Mouse (Mus musculus) urinary bladder, adult 2 months (tissue): Measurements from ENCODE around the gene Arpc1a. TPM values are rescaled to one million over a fixed set of nuclear protein-coding genes. Genes with fewer than 3 reads are reported as not detected.
A peak's percentile ranks its signal among the peaks of the same experiment; 100 is the strongest.
"Not testable (repeated sequence)": the region's sequence is repeated elsewhere in the genome, so short reads cannot be mapped to it uniquely, and the experiment has no call there.

Source experiments
- DNase-seq: peaks from one replicate; pipeline ENCODE4 v3.0.0; 2022; ENCODE audit warnings: low spot score
- polyA plus RNA-seq: library from polyadenylated mRNA; depleted of rRNA; stranded (reverse); fragments of >200 nt; gene quantifications from 2 replicates; pipeline ENCODE4 v1.2.3, GENCODE M21; 2012; rRNA removed

Arpc1a gene
- 284 and 341 TPM in 2 replicates for polyA plus RNA-seq

- peak; percentile 86 for DNase-seq
Observed at GRCm38 (mm10) chr5:145083632-145084451, at the start of gene Arpc1a, which contains the start of gene Kpna7. Gene Arpc1a (plus strand): TSS chr5:145083830. Gene Kpna7 (minus strand): TSS chr5:145084030.

- no peak for DNase-seq
Observed at GRCm38 (mm10) chr5:145041628-145042027, 42.0 kb upstream of the Arpc1a start.

DNA sequence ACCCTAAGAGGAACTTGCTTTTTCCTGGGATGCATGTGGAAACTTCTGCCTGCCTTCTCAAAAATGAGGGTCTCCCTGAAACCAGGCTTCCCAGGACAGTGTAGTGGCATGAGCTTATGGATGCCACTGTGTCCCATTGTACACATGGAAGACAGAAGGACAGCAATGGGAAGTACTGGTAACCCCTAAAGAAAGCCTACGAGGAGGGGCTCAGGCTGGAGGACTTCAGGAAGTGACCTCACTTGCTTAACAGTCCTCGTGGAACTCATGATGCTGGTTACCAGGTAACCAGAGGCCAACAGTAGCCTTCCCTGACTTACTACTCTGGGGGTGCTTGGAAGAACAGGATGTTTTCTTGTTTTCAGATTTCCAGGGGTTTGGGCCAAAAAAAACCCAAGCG, 40.9 kb upstream of the Arpc1a start, which contains the start of gene 1700018F24Rik:
TSS of gene 1700018F24Rik (plus strand) at position 301 of the 400 bp plus-strand sequence.
- not testable (repeated sequence) for DNase-seq

DNA sequence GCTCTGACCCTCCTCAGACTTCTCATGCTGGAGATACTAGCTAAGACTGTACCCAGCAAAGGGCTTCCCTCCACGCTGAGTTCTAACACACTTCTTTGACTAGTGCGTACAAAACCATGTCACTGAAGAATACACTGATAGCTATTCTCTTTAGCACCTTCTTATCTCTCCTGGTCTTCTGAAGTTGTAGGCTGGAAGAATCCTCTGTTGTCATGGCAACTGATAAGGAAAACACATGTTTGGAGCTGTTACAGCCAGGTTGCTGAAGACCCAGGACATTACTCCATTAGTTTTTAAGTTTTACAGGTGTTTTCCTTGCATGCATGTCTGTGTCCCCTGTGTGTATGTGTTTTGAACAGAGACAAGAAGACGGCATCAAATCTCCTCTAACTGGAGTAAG, 29.4 kb upstream of the Arpc1a start:
- DNase-seq, result not testable (repeated sequence)

- no peak for DNase-seq
Observed at GRCm38 (mm10) chr5:145057907-145058306, 25.7 kb upstream of the Arpc1a start.

DNA sequence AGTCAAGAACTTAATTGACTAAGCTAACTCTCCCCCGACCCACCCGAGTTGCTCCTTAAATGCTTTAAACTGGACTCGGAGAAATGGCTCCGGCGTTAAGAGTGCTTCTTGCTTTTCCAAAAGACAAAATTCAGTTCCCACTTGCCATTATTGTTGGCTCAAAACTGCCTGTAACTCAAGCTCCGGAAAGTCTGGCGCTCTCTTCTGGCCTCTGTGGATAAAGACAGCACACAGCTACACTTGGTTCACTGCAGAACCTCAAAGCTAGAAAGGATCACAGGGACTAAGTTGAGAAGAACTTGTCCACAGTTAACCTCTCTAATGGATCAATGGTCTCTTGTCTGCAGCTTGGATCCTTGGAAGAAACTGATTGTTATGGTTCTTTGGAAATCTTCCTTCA, 24.9 kb upstream of the Arpc1a start:
- DNase-seq, result no peak

DNA sequence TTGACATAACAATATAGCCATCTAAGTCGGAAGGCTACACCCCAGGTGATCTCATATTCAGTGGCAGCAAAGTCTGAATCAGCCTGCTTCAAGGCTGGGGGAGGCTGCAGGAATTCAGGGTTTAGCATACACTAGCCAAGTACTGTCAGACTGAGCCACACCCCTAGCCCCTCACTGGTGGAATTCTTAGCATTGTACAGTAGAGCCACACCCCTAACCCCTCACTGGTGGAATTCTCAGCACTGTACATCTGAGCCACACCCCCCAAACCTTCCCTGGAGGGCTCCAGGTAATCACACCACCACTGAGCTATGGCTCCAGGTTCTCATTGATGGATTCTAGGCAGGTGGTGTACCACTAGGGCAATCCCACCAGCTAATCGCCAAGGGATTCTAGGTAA, 24.1 kb upstream of the Arpc1a start:
- no peak for DNase-seq

DNA sequence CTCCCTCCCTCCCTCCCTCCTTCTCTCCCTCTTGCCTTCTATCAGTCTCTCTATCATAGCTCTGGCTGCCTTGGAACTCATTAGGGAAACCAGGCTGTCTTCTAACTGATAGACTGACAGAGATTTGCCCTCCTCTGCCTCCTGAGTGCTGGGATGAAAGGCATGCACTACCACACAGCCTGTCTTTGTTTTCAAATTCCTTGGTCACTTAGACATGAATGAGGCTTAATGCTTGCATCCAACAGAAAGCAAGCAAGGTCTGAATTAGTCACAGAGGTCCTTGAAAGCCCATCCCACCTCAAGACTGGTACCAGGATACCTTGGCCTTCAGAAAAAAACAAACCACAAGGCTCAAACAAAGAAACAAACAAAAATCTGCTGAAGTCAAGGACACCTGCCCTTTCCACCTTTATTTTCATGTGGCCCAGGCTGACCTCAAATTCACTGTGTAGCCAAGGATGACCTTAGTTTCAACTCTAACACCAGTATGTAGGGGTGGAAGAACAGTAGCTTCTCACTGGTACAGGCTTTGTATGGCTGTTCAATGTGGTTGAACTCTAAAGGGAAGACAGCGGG, 18.8 kb upstream of the Arpc1a start:
- no peak for DNase-seq

- no peak for DNase-seq
Observed at GRCm38 (mm10) chr5:145068863-145069262, 14.8 kb upstream of the Arpc1a start.

DNA sequence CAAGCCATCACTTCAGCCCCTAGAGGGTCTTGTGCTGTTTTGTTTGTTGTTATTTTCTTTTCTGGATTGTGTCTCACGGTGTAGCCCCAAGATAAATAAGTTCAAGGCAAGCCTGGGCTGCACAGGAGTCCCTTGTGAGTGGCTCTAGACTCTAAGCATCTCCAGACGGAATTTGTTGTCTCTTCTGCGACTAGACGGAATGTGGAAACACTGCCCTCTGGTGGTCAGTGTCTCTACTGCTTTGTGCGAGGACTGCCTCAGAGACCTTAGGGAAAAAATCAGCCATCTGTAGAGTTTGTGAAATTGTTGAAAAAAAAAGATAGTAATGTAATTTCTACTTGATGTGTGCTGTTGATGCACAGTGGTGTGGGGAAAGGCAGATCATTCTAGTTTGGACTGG, 13.9 kb upstream of the Arpc1a start:
- DNase-seq, result no peak

DNA sequence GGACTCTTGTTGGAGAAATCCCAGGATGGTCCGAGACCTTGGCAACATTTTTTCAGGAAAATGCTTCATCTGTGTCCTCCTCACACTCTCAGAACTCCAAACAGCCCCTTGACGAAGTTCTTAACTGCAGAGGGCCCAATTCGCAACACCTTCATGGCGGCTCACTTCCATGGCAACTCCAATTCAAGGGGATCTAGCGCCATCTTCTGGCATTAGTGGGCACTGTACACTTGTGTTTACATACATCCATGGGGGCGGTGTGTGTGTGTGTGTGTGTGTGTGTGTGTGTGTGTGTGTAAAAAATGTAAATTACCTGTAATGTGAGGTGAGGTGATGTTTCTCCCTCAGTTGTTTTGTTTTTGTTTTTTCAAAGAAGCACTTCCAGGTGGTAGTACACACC, 12.3 kb upstream of the Arpc1a start:
- DNase-seq, result no peak

GRCm38 (mm10) chr5:145075081-145075480, 8.5 kb upstream of the Arpc1a start:
- no peak for DNase-seq

DNA sequence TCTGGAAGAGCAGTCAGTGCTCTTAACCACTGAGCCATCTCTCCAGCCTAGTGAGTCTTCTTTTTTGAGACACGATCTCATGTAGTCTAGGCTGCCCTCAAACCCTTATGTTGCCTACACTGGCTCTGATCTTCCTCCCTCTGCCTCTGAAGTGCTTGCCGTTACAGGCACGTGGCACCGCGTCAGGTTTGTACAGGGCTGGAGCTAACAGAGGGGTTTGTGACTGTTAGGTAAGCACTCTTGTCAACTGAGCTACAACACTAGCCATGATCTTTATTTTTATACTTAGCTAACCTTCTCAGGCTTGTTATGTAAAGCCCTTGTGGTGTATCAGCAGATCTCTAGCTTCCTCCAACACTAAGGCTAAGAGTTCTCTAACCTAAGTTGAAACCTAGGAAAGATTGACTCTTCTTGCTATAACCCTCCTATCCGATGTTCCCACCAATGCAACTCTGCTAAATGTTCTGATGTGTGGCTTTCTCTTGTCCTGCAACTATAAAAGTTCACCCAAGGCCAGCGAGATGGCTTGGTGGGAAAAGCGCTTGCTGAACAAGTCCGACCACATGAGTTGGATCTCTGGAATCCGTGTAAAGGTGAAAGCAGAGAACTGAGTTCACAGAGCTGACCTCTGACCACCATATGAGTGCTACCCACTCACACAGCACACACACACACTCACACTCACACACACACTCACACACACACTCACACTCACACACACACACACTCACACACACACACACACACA, 1.6 kb upstream of the Arpc1a start:
- no peak for DNase-seq

DNA sequence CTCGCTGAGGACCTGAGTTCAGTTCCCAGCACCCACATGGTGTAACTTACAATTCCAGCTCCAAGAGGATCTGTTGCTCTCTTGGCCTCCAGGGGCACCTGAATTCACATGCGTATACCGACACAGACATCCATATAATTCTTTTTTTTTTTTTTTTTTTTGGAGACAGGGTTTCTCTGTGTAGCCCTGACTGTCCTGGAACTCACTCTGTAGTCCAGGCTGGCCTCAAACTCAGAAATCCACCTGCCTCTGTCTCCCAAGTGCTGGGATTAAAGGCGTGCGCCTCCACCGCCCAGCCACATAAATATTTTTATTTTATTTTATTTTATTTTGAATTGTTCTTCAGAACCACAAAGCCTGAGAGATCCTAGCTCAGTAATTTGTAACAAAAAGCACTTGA, 429 bp upstream of the Arpc1a start:
- not testable (repeated sequence) for DNase-seq

DNA sequence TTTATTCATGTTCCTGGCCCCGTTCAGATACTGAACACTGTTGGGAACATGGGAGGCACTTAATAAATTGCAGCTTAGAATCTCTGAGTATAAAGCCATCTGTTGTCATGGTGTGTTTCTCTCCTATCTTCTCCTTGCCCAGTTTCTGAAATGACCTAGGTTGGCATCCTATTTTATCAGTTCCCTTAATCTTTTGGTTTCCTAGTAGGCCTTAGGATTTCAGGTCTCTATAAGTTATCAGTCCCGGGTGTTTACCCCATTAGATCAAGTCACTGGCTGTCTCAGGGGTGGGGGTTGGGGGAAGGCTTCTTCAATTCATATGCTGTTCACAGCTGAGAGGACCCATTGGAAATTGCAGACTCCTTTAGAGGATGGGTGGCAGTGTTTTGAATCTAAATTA, 1.2 kb downstream of the Arpc1a start:
- DNase-seq, result no peak

- no peak for DNase-seq
Observed at GRCm38 (mm10) chr5:145088186-145088585, 4.6 kb downstream of the Arpc1a start.

GRCm38 (mm10) chr5:145089878-145090277, 6.2 kb downstream of the Arpc1a start:
- DNase-seq, result no peak

- no peak for DNase-seq
Observed at GRCm38 (mm10) chr5:145096195-145096594, 12.6 kb downstream of the Arpc1a start.

- no peak for DNase-seq
Observed at GRCm38 (mm10) chr5:145098340-145098821, 14.8 kb downstream of the Arpc1a start.

DNA sequence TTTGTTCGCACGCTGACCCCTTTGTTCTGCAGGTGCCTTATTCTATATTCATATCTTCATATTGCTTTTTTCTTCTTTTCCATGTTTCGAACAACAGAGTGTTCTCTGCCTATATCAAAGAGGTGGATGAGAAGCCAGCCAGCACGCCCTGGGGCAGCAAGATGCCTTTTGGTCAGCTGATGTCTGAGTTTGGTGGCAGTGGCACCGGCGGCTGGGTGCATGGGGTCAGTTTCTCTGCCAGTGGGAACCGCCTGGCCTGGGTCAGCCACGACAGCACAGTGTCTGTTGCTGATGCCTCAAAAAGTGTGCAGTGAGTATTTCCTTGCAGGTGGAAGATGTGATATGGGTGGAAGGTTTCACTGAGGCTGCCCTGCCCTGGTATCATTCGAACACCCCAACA, 17.3 kb downstream of the Arpc1a start:
- no peak for DNase-seq

DNA sequence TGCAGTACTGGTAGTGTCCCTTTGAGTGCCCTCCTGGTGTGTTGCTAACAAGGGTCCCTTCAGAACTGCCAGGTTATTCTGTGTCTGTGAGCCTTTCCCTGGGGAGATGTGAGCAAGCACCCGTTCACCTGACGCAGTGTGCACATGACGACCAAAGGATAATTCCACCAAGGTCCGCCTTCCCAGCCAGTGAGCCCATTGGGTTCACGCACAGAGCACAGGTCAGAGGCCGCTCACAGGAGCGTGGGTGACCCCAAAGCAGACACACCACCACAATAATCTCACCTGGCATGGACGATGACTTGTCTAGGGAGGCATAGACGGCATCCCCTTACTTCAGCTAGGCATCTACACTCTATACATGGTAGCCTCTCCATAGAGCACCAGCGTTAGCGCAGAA, 17.8 kb downstream of the Arpc1a start:
- not testable (repeated sequence) for DNase-seq

DNA sequence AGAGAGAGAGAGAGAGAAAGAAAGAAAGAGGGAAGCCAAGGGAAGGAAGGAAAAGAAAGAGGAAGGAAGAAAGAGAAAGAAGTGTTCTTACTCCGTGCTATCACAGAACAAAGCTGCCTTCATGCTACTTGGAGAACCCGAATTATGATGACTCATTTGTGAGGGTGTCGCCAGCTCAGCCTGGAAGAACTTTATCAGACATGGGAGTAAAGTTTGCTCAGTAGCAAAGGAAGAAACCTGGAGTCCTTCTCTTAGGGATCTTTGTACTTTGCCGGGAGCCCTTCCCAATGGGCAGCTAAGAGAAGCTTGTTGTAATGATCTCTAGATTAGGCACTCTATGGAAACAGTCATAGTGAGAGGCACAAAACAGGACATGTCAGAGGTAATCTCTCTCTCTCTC, 19.1 kb downstream of the Arpc1a start:
- DNase-seq, result no peak
